Mouse (Mus musculus): ENCODE data around the gene Abhd2. TPM values are rescaled to one million over a fixed set of nuclear protein-coding genes. Genes with fewer than 3 reads are reported as not detected.

The Abhd2 gene
- polyA plus RNA-seq, 1 experiment from 2014 or later, result 13.2 TPM

- WGBS, result 72% methylated on average over 11 of the region's 11 CpGs
- Histone ChIP-seq H3K27me3 (ENCODE audit: control insufficient read depth, insufficient read depth, low read length) (no peaks in the 10 kb centered on the region), H3K9ac (ENCODE audit: low read length) (no peak overlapping the region), H3K4me1 (replicated peaks; ENCODE audit: control insufficient read depth, insufficient read depth, low read length) (no peaks in the 10 kb centered on the region), H3K9me3 (ENCODE audit: control insufficient read depth, low read length) (no peaks in the 10 kb centered on the region), H3K27ac (ENCODE audit: low read depth, low read length) (no peak overlapping the region), H3K4me2 (ENCODE audit: low read depth, low read length, severe bottlenecking) (no peak overlapping the region), H3K36me3 (ENCODE audit: control insufficient read depth, insufficient read depth, low read length) (peaks cover 3% of the 10 kb centered on the region; the same call in 1 of the 2 replicates), H3K4me3 (ENCODE audit: low read depth, low read length) (no peak overlapping the region)
- DNase-seq (ENCODE audit: low spot score), result no peak
- ATAC-seq (replicated peaks; ENCODE audit: low FRiP score), result no peak
These were observed 87.1 kb downstream of the Abhd2 start for GRCm38 (mm10) chr7:79360056-79360455.

- ATAC-seq (replicated peaks; ENCODE audit: low FRiP score) (0 out of 2 replicates have a peak, but pooled peaks have one; percentile 49), DNase-seq (ENCODE audit: low spot score) (no peak)
- WGBS, result 72% methylated on average over 8 of the region's 8 CpGs
- Histone ChIP-seq H3K4me1 (replicated peaks; ENCODE audit: control insufficient read depth, insufficient read depth, low read length) (no peaks in the 10 kb centered on the region), H3K4me2 (ENCODE audit: low read depth, low read length, severe bottlenecking) (no peak overlapping the region), H3K9me3 (ENCODE audit: control insufficient read depth, low read length) (no peaks in the 10 kb centered on the region), H3K9ac (ENCODE audit: low read length) (no peak overlapping the region), H3K27me3 (ENCODE audit: control insufficient read depth, insufficient read depth, low read length) (no peaks in the 10 kb centered on the region), H3K36me3 (ENCODE audit: control insufficient read depth, insufficient read depth, low read length) (no peaks in the 10 kb centered on the region; the same call in 1 of the 2 replicates), H3K27ac (ENCODE audit: low read depth, low read length) (no peak overlapping the region), H3K4me3 (ENCODE audit: low read depth, low read length) (no peak overlapping the region)
These were observed 89.2 kb downstream of the Abhd2 start for GRCm38 (mm10) chr7:79362208-79362607.

- 93% methylated on average over 7 of the region's 7 CpGs for WGBS
- Histone ChIP-seq H3K9me3 (ENCODE audit: control insufficient read depth, low read length) (no peaks in the 10 kb centered on the region), H3K4me3 (ENCODE audit: low read depth, low read length) (no peak overlapping the region), H3K9ac (ENCODE audit: low read length) (no peak overlapping the region), H3K27ac (ENCODE audit: low read depth, low read length) (no peak overlapping the region), H3K4me2 (ENCODE audit: low read depth, low read length, severe bottlenecking) (no peak overlapping the region), H3K27me3 (ENCODE audit: control insufficient read depth, insufficient read depth, low read length) (no peaks in the 10 kb centered on the region), H3K36me3 (ENCODE audit: control insufficient read depth, insufficient read depth, low read length) (no peaks in the 10 kb centered on the region; the same call in 1 of the 2 replicates), H3K4me1 (replicated peaks; ENCODE audit: control insufficient read depth, insufficient read depth, low read length) (no peaks in the 10 kb centered on the region)
- no peak for DNase-seq (ENCODE audit: low spot score)
- no peak for ATAC-seq (replicated peaks; ENCODE audit: low FRiP score)
These were observed 89.8 kb downstream of the Abhd2 start for GRCm38 (mm10) chr7:79362830-79363229.

- Histone ChIP-seq H3K27ac (ENCODE audit: low read depth, low read length) (no peak overlapping the region), H3K4me1 (replicated peaks; ENCODE audit: control insufficient read depth, insufficient read depth, low read length) (no peaks in the 10 kb centered on the region), H3K9ac (ENCODE audit: low read length) (no peak overlapping the region), H3K9me3 (ENCODE audit: control insufficient read depth, low read length) (no peaks in the 10 kb centered on the region), H3K36me3 (ENCODE audit: control insufficient read depth, insufficient read depth, low read length) (no peaks in the 10 kb centered on the region; the same call in 1 of the 2 replicates), H3K4me3 (ENCODE audit: low read depth, low read length) (no peak overlapping the region), H3K27me3 (ENCODE audit: control insufficient read depth, insufficient read depth, low read length) (no peaks in the 10 kb centered on the region), H3K4me2 (ENCODE audit: low read depth, low read length, severe bottlenecking) (no peak overlapping the region)
- DNase-seq (ENCODE audit: low spot score) (no peak), ATAC-seq (replicated peaks; ENCODE audit: low FRiP score) (no peak)
- 80% methylated on average over 8 of the region's 8 CpGs for WGBS
These were observed 90.5 kb downstream of the Abhd2 start for GRCm38 (mm10) chr7:79363370-79364043.

GRCm38 (mm10) chr7:79368664-79369063 lies 95.7 kb downstream of the Abhd2 start:
- H3K9ac ChIP-seq (ENCODE audit: low read length), result no peak overlapping the region
- H3K4me1 ChIP-seq (replicated peaks; ENCODE audit: control insufficient read depth, insufficient read depth, low read length), result no peaks in the 10 kb centered on the region
- DNase-seq (ENCODE audit: low spot score), result no peak
- H3K4me3 ChIP-seq (ENCODE audit: low read depth, low read length), result no peak overlapping the region
- ATAC-seq (replicated peaks; ENCODE audit: low FRiP score), result no peak
- H3K36me3 ChIP-seq (ENCODE audit: control insufficient read depth, insufficient read depth, low read length), result no peaks in the 10 kb centered on the region
- H3K27ac ChIP-seq (ENCODE audit: low read depth, low read length), result no peak overlapping the region
- H3K4me2 ChIP-seq (ENCODE audit: low read depth, low read length, severe bottlenecking), result no peak overlapping the region
- no peaks in the 10 kb centered on the region for H3K27me3 ChIP-seq (ENCODE audit: control insufficient read depth, insufficient read depth, low read length)
- H3K9me3 ChIP-seq (ENCODE audit: control insufficient read depth, low read length), result no peaks in the 10 kb centered on the region
- WGBS, result 92% methylated on average over 5 of the region's 5 CpGs

GRCm38 (mm10) chr7:79369416-79369815 lies 96.4 kb downstream of the Abhd2 start:
- Histone ChIP-seq H3K27me3 (ENCODE audit: control insufficient read depth, insufficient read depth, low read length) (no peaks in the 10 kb centered on the region), H3K9ac (ENCODE audit: low read length) (no peak overlapping the region), H3K4me2 (ENCODE audit: low read depth, low read length, severe bottlenecking) (no peak overlapping the region), H3K4me3 (ENCODE audit: low read depth, low read length) (no peak overlapping the region), H3K9me3 (ENCODE audit: control insufficient read depth, low read length) (no peaks in the 10 kb centered on the region), H3K27ac (ENCODE audit: low read depth, low read length) (no peak overlapping the region), H3K4me1 (replicated peaks; ENCODE audit: control insufficient read depth, insufficient read depth, low read length) (no peaks in the 10 kb centered on the region), H3K36me3 (ENCODE audit: control insufficient read depth, insufficient read depth, low read length) (no peaks in the 10 kb centered on the region)
- ATAC-seq (replicated peaks; ENCODE audit: low FRiP score) (no peak), DNase-seq (ENCODE audit: low spot score) (no peak)
- WGBS, result 57% methylated on average over 4 of the region's 4 CpGs

GRCm38 (mm10) chr7:79371321-79371879 lies 98.4 kb downstream of the Abhd2 start:
- Histone ChIP-seq H3K27ac (ENCODE audit: low read depth, low read length) (no peak overlapping the region), H3K36me3 (ENCODE audit: control insufficient read depth, insufficient read depth, low read length) (no peaks in the 10 kb centered on the region), H3K4me3 (ENCODE audit: low read depth, low read length) (no peak overlapping the region), H3K4me2 (ENCODE audit: low read depth, low read length, severe bottlenecking) (no peak overlapping the region), H3K27me3 (ENCODE audit: control insufficient read depth, insufficient read depth, low read length) (no peaks in the 10 kb centered on the region), H3K9me3 (ENCODE audit: control insufficient read depth, low read length) (no peaks in the 10 kb centered on the region), H3K9ac (ENCODE audit: low read length) (no peak overlapping the region), H3K4me1 (replicated peaks; ENCODE audit: control insufficient read depth, insufficient read depth, low read length) (no peaks in the 10 kb centered on the region)
- 47% methylated on average over 10 of the region's 10 CpGs for WGBS
- peak; percentile 76 for ATAC-seq (replicated peaks; ENCODE audit: low FRiP score)
- peak; percentile 90 for DNase-seq (ENCODE audit: low spot score)

- Histone ChIP-seq H3K9me3 (ENCODE audit: control insufficient read depth, low read length) (no peaks in the 10 kb centered on the region), H3K4me3 (ENCODE audit: low read depth, low read length) (no peak overlapping the region), H3K36me3 (ENCODE audit: control insufficient read depth, insufficient read depth, low read length) (no peaks in the 10 kb centered on the region), H3K27me3 (ENCODE audit: control insufficient read depth, insufficient read depth, low read length) (no peaks in the 10 kb centered on the region), H3K9ac (ENCODE audit: low read length) (no peak overlapping the region), H3K4me2 (ENCODE audit: low read depth, low read length, severe bottlenecking) (no peak overlapping the region), H3K27ac (ENCODE audit: low read depth, low read length) (no peak overlapping the region), H3K4me1 (replicated peaks; ENCODE audit: control insufficient read depth, insufficient read depth, low read length) (no peaks in the 10 kb centered on the region)
- DNase-seq (ENCODE audit: low spot score), result no peak
- no peak for ATAC-seq (replicated peaks; ENCODE audit: low FRiP score)
These were observed 101.0 kb downstream of the Abhd2 start for GRCm38 (mm10) chr7:79374017-79374416.

GRCm38 (mm10) chr7:79375594-79375993 lies 102.6 kb downstream of the Abhd2 start:
- 76% methylated on average over 5 of the region's 5 CpGs for WGBS
- DNase-seq (ENCODE audit: low spot score) (no peak), ATAC-seq (replicated peaks; ENCODE audit: low FRiP score) (no peak)
- no peak overlapping the region for H3K27ac ChIP-seq (ENCODE audit: low read depth, low read length)
- H3K36me3 ChIP-seq (ENCODE audit: control insufficient read depth, insufficient read depth, low read length), result no peaks in the 10 kb centered on the region
- no peaks in the 10 kb centered on the region for H3K4me1 ChIP-seq (replicated peaks; ENCODE audit: control insufficient read depth, insufficient read depth, low read length)
- no peak overlapping the region for H3K4me3 ChIP-seq (ENCODE audit: low read depth, low read length)
- no peaks in the 10 kb centered on the region for H3K27me3 ChIP-seq (ENCODE audit: control insufficient read depth, insufficient read depth, low read length)
- no peaks in the 10 kb centered on the region for H3K9me3 ChIP-seq (ENCODE audit: control insufficient read depth, low read length)
- H3K4me2 ChIP-seq (ENCODE audit: low read depth, low read length, severe bottlenecking), result no peak overlapping the region
- H3K9ac ChIP-seq (ENCODE audit: low read length), result no peak overlapping the region

Data from forebrain, embryonic 11.5 days (tissue).